Mouse (Mus musculus): Measurements from ENCODE around the gene Nsun2. TPM values are rescaled to one million over a fixed set of nuclear protein-coding genes. Genes with fewer than 3 reads are reported as not detected.

Gene Nsun2
- 10 to 100 TPM; 85.3 to 88.4 TPM for total RNA-seq (2021)
- long read RNA-seq, experiment 1, transcript Nsun2-202 (19 exons, 2,834 nt): major isoform, 160 of 188 reads
- long read RNA-seq, experiment 1, partial matches to known transcripts: 9 of 188 reads
- long read RNA-seq, experiment 1, other reads (novel, unspliced or antisense): 19 of 188 reads
- long read RNA-seq, experiment 2, transcript Nsun2-202 (19 exons, 2,834 nt): major isoform, 113 of 126 reads
- long read RNA-seq, experiment 2, partial matches to known transcripts: 5 of 126 reads
- long read RNA-seq, experiment 2, other reads (novel, unspliced or antisense): 8 of 126 reads

GRCm38 (mm10) chr13:69533405-69534333 is at the start of gene Nsun2:
Nsun2 (plus strand) TSS chr13:69533746.
- peak; percentile 40 to 63 for DNase-seq (ENCODE audit: low spot score in 2 of 2)

GRCm38 (mm10) chr13:69485326-69485725 is 48.2 kb upstream of the Nsun2 start:
- no peak for DNase-seq (ENCODE audit: low spot score in 2 of 2)

- DNase-seq (ENCODE audit: low spot score in 2 of 2): no peak
Observed at GRCm38 (mm10) chr13:69485833-69486232, 47.7 kb upstream of the Nsun2 start.

GRCm38 (mm10) chr13:69487108-69487507 is 46.4 kb upstream of the Nsun2 start:
- no peak for DNase-seq (ENCODE audit: low spot score in 2 of 2)

GRCm38 (mm10) chr13:69487611-69488275 is 45.8 kb upstream of the Nsun2 start:
- peak; percentile 42 to 53 for DNase-seq (ENCODE audit: low spot score in 2 of 2)

GRCm38 (mm10) chr13:69488565-69489255 is 44.8 kb upstream of the Nsun2 start:
- no peak for DNase-seq (ENCODE audit: low spot score in 2 of 2)

GRCm38 (mm10) chr13:69489777-69490176 is 43.8 kb upstream of the Nsun2 start:
- no peak for DNase-seq (ENCODE audit: low spot score in 2 of 2)

GRCm38 (mm10) chr13:69492876-69493463 is 40.6 kb upstream of the Nsun2 start:
- DNase-seq (ENCODE audit: low spot score in 2 of 2): peak; percentile 44 to 67

- DNase-seq (ENCODE audit: low spot score in 2 of 2): no peak
Observed at GRCm38 (mm10) chr13:69498276-69498675, 35.3 kb upstream of the Nsun2 start.

GRCm38 (mm10) chr13:69502157-69502750 is 31.3 kb upstream of the Nsun2 start:
- DNase-seq (ENCODE audit: low spot score in 2 of 2): no peak

GRCm38 (mm10) chr13:69502863-69503262 is 30.7 kb upstream of the Nsun2 start:
- no peak for DNase-seq (ENCODE audit: low spot score in 2 of 2)

- no peak for DNase-seq (ENCODE audit: low spot score in 2 of 2)
Observed at GRCm38 (mm10) chr13:69506341-69507086, 27.0 kb upstream of the Nsun2 start.

GRCm38 (mm10) chr13:69507666-69508065 is 25.9 kb upstream of the Nsun2 start:
- DNase-seq (ENCODE audit: low spot score in 2 of 2): no peak

GRCm38 (mm10) chr13:69509391-69510244 is 23.9 kb upstream of the Nsun2 start:
- DNase-seq (ENCODE audit: low spot score in 2 of 2): no peak

- no peak for DNase-seq (ENCODE audit: low spot score in 2 of 2)
Observed at GRCm38 (mm10) chr13:69515091-69515490, 18.5 kb upstream of the Nsun2 start.

- DNase-seq (ENCODE audit: low spot score in 2 of 2): no peak
Observed at GRCm38 (mm10) chr13:69517445-69517844, 16.1 kb upstream of the Nsun2 start.

GRCm38 (mm10) chr13:69519137-69519536 is 14.4 kb upstream of the Nsun2 start:
- no peak for DNase-seq (ENCODE audit: low spot score in 2 of 2)

- no peak for DNase-seq (ENCODE audit: low spot score in 2 of 2)
Observed at GRCm38 (mm10) chr13:69522161-69522791, 11.3 kb upstream of the Nsun2 start.
